15 mouse cellular contexts compared by ENCODE assay signal in genomic region chr2:130972386-130972785, GRCm38 (mm10).
"Had no signal": no experiment of that assay in that cellular context is flagged by ENCODE, and none has a peak within 500 bp of the region (broad histone marks: within the 10 kb centered on the region; RNA-seq: fewer than 3 reads in every experiment).

No protein-coding gene starts in this region.

- H3K4me3 ChIP-seq: left cerebral cortex, adult 2 months had no signal

- DNase-seq: kidney, adult 18-20 months; kidney, adult 9 months; kidney, postnatal 14 days; kidney, postnatal 4 days; layer of hippocampus, adult 9-11 months; layer of hippocampus, postnatal 36 days; lung, adult 2 months; lung, postnatal 14 days; lung, postnatal 4 days; midbrain, embryonic 14.5 days; thymus, adult 18-20 months; thymus, postnatal 36 days had no signal

- H3K4me2 ChIP-seq: midbrain, embryonic 11.5 days had no signal

- H3K27ac ChIP-seq: left cerebral cortex, adult 2 months had no signal

- H3K9ac ChIP-seq: liver, embryonic 14.5 days had no signal
